Mouse (Mus musculus): Measurements from ENCODE around the gene Pabpc5. TPM values are rescaled to one million over a fixed set of nuclear protein-coding genes. Genes with fewer than 3 reads are reported as not detected.

The Pabpc5 gene
- polyA plus RNA-seq (2012; rRNA removed): 0.65 and 0.80 TPM in 2 replicates

GRCm38 (mm10) chrX:119927081-119927571 is at the start of gene Pabpc5:
Gene Pabpc5, plus strand, starts transcription at chrX:119927196.

All from central nervous system, embryonic 14 days (tissue).